Mouse (Mus musculus) left cerebral cortex, postnatal 10 days (tissue): ENCODE measurements around the gene Neurl1b. TPM values are rescaled to one million over a fixed set of nuclear protein-coding genes. Genes with fewer than 3 reads are reported as not detected.

Experiments used
- DNase-seq, 2 experiments: peaks; one replicate each; pipeline ENCODE4 v3.0.0; 2021 to 2022; ENCODE audit warnings: low spot score in 2 of 2, mixed read lengths in 1 of 2; ENCODE audit errors: extremely low spot score in 1 of 2
- intact Hi-C: fragments of 180-260 bp; cut with DNase I; formaldehyde crosslinking; loops from one replicate; pipeline ENCODE4 v1.15.1; 2025
- total RNA-seq, 2 experiments: library from RNA; stranded (reverse); gene quantifications; 2 replicates each; pipeline ENCODE4 v1.2.3; 2021

Gene Neurl1b
- total RNA-seq, 2 experiments from 2014 or later, result 118 to 135 TPM

DNA sequence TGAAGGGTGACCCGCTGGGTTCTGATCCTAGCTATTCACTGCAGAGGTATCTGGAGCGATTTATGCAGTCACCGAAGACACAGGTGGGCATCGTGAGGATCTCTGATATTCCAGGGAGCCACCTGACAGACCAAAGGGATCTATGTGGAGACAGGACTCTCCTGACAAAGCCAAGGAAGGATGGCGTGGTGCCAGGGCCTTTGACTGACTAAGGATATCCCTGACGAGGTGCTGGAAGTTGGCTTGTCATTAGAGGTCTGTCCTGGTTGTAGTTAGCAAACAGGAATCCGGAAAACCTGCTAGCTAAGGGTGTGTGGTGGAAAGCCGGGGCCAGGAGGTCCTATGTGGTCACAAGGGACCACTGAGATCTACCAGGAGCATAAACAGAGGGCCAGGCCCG is 25.4 kb upstream of the Neurl1b start:
- peak in 1 of 2 experiments; percentile 72 for DNase-seq
- intact Hi-C loops, result no loop called here

DNA sequence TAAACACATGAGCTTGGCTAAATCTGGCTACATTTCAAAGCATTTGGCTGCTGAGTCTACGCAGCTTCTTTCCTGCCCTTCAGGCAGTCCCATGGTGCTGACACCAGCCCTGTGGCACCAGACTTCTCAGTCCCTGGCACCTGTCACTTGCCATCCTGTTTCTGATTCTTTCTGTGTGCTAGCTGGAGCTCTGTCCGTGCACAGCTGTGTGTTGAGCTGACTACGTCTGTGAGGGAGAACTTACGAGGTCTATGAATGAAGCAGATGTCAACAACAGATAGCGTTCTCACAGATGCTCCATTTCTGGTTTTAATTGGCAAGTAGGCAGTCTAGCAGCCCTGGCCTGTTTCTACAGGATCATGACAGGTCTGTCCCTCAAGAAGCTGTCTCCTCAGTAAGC is 24.0 kb upstream of the Neurl1b start:
- DNase-seq, result no peak
- intact Hi-C loops, result no loop called here

DNA sequence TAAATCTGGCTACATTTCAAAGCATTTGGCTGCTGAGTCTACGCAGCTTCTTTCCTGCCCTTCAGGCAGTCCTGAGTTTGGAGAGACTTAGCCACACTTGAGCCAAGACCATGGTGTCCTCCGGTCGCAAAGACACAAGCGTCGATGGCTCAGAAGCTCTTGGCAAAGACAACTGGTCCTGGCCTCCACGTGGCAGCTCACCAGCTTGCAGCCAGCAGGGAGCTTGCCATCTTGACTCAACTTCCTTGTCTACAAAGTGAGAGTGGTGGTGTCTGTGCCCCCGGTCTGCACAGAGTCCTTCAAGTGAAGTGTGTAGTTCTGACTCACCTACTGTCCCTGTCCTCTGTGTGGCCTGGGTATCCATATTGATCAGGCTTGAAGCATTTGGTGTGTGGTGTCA is 22.3 kb upstream of the Neurl1b start:
- intact Hi-C loops, result no loop called here
- DNase-seq, result no peak

GRCm38 (mm10) chr17:26396765-26397164 is 17.9 kb upstream of the Neurl1b start:
- no peak for DNase-seq
- intact Hi-C loops, result no loop called here

DNA sequence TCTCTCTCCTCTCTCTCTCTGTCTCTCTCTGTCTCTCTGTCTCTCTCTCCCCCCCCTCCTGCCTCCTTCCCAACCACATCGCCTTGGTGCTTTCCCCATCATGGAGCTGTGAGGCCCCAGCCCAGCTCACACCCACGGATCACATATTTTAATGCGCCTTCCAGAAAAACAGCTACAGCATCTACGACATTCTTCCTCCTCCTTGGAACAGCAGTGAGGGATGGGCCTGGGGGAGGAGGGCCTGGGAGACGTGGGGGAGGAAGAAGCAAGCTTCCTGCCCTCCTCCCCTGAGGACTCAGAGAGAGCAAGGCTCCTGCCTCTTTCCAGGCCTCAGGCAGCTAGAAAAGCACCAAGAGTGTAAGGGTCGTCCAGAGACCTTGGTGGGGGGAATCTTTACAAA is 17.3 kb upstream of the Neurl1b start:
- intact Hi-C loops, result no loop called here
- peak; percentile 58 to 62 for DNase-seq

DNA sequence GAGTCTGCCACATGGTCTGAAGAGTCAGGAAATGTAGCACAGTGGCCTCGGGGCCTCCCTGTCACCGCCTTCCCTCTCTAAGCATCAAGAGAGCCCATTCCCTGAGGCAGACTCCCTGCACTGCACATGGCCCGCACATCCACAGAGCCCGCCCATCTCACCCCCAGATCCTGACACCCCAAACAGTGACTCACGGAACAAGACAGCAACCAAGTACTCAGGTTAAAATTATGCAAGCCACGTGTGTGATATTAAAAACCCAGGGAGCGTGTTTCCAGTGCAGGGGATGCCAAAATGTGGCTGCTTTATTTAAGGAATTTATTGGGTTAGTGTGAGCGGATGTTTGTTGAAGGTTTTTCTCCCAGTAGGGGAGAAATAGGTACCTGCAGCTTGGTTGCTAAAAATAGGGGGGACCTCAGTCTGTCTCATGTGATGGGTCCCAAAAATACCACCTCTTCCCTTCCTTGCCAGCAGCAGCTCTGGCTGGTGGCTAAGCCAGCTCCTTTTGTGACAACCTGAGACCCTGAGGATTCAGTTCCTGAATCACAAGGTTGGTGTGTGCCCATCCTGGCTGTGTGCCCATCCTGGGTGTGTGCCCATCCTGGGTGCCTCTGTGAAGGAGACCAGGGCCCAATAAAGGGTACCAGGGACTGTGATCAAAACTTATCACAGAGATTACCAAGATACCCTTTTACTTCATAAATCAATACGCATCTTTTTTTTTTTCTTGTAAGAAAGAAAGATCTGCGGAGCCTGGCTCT is 9.1 kb upstream of the Neurl1b start:
- intact Hi-C loops, result no loop called here

GRCm38 (mm10) chr17:26412967-26413366 is 1.7 kb upstream of the Neurl1b start:
- no peak for DNase-seq
- intact Hi-C loops, result no loop called here

More for the DNA sequence above, 9.1 kb upstream of the Neurl1b start:
- no peak for DNase-seq

GRCm38 (mm10) chr17:26414184-26414522 is 476 bp upstream of the Neurl1b start:
- no peak for DNase-seq
- intact Hi-C loops, result no loop called here

- intact Hi-C loops, result loop anchor here (5.0 kb wide), 1 partner anchor 63 kb away; no protein-coding TSS in a partner anchor
- DNase-seq, result peak in 1 of 2 experiments; percentile 47
Measured at GRCm38 (mm10) chr17:26415355-26415865, 781 bp downstream of the Neurl1b start.

DNA sequence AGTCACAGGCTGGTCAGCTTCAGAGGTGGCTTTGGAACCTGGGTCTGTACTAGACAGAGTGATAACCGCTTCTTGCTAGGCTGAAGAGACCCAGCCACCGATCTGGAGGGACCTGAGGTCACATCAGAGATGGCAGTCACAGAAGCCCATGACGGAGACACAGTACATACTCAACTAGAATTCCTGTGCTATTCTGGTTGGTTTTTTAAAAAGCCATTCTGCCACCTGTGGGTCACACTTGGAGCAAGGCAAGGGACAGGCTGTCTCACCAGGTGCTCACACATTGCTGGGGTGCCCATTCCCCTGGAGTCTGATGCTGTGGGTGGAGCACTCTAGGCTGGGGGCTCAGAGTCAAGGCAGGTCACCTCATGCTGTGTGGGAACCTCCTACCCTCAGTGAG is 1.5 kb downstream of the Neurl1b start:
- DNase-seq, result no peak
- intact Hi-C loops, result loop anchor here (5.0 kb wide), 1 partner anchor 64 kb away; no protein-coding TSS in a partner anchor

DNA sequence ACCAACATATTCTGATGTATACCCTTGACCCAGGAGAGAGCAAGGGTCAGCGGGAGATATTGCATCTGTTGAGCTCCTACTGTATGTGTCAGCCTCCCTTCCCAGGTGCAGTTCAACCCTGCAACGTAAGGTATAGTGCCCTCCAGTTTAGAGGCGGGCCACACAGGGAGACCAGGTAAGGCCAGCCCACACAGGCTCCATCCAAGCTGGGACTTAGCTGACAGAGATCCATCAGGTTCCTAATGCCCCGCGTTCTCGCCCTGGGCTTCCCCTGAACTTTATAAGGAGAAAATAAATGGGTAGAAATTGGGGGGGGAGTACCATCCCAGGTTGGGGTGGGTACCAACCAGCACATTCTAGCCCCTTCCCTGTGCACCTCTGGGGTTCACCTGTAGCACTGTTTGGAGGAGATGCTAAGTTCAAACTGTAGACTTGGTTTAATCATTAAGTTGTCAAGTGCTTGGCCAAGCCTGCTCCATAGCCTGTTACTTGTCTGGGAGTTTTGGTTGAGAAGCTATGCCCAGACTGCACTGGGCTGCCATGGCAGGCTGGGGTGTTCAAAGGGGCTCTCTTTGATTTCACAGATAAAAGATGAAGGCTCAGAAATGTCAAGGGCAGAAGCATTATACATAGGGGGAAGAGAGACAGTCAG is 3.3 kb downstream of the Neurl1b start:
- intact Hi-C loops, result loop anchor here (5.0 kb wide), 1 partner anchor 66 kb away; no protein-coding TSS in a partner anchor
- no peak for DNase-seq

- intact Hi-C loops, result no loop called here
- no peak for DNase-seq
Measured at GRCm38 (mm10) chr17:26420491-26421247, 6.0 kb downstream of the Neurl1b start.

GRCm38 (mm10) chr17:26421561-26421960 is 6.9 kb downstream of the Neurl1b start:
- peak in 1 of 2 experiments; percentile 42 for DNase-seq

GRCm38 (mm10) chr17:26422390-26422789 is 7.8 kb downstream of the Neurl1b start:
- DNase-seq, result no peak
- intact Hi-C loops, result no loop called here

More at GRCm38 (mm10) chr17:26421561-26421960, 6.9 kb downstream of the Neurl1b start:
- intact Hi-C loops, result no loop called here

DNA sequence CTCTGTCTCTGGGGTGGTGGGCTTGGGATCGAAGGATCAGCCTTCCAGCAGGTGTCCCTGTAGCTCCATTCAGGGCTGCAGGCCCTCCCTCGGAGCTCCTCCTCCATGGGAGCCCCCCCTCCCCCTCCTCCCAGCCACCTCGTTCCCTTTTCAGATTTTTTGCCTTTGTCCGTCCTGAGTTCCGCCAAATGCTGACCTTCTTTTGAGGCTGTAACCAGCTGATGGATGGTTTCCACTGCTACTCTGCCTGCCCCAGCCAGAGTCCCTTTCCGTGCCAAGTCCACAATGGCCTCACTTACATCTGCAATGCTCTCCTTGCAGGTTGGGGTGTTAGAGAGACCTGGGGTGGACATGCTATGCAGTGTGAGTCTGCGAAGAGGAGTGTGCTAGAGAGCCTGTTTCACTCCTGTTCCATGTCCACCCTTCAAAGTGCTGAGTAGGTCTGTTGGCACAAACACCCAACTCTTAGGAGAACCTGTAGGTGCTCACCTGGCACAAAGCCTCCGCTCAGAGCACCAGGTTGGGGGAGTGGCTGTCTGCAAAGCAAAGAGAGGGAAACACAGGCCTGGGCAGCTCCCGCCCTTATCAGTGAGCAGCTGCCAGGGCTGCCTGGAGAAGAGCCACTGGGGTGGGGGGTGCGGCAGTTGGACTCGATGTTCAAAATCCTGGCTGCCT is 9.5 kb downstream of the Neurl1b start:
- peak in 1 of 2 experiments; percentile 48 for DNase-seq
- intact Hi-C loops, result no loop called here

- DNase-seq, result peak; percentile 61 to 71
- intact Hi-C loops, result no loop called here
Measured at GRCm38 (mm10) chr17:26424973-26425735, 10.5 kb downstream of the Neurl1b start.

DNA sequence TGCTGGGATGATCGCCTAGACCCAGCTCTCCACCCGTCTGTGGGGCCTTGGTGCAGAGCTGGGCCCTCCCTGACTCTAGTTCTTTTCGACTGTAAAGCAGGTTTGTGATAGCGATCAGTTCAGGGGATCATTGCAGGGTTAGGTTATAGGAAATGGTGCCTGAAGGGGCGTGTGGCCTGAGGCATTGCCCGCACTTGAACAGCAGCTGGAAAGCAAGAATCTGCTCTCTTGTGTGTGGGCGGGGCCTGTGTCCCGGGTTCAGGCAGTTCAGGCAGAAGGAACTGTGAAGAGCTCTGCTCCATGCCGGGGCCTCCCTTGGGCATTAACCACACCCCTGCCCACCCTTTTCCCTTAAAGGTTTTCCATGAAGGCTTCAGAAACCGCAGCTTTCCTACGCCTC is 18.7 kb downstream of the Neurl1b start:
- DNase-seq, result no peak
- intact Hi-C loops, result no loop called here
